Mouse (Mus musculus) embryonic fibroblast, embryonic 13.5 days (primary cell): ENCODE measurements around the gene Gm20388. TPM values are rescaled to one million over a fixed set of nuclear protein-coding genes. Genes with fewer than 3 reads are reported as not detected.
A peak's percentile ranks its signal among the peaks of the same experiment; 100 is the strongest.

ENCODE experiments used
- H3K27ac ChIP-seq: 2 replicates; pipeline ENCODE4 v1.5.1; 2012; ENCODE audit warnings: low read length, control low read depth, inconsistent platforms; ENCODE audit not compliant: insufficient read depth
- H3K4me1 ChIP-seq: 2 replicates; pipeline ENCODE4 v1.6.1; 2011; ENCODE audit warnings: low read length; ENCODE audit not compliant: control insufficient read depth, insufficient read depth
- H3K4me3 ChIP-seq: 2 replicates; pipeline ENCODE4 v1.5.1; 2011; ENCODE audit warnings: mild to moderate bottlenecking, control low read depth, low read length; ENCODE audit not compliant: insufficient read depth
- CTCF ChIP-seq: IDR thresholded peaks from 2 replicates; pipeline ENCODE4 v1.5.1; 2011; ENCODE audit warnings: mild to moderate bottlenecking, control low read depth, low read length, moderate library complexity, borderline replicate concordance; ENCODE audit not compliant: insufficient read depth
- POLR2A ChIP-seq: IDR thresholded peaks from 2 replicates; pipeline ENCODE4 v1.6.1; 2011; ENCODE audit warnings: low read depth, mild to moderate bottlenecking, control low read depth, low read length, moderate library complexity
- polyA plus RNA-seq: library from polyadenylated mRNA; stranded (reverse); fragments of >200 nt; gene quantifications from 2 replicates; pipeline ENCODE4 v1.2.4, GENCODE M21; 2011; ENCODE audit warnings: low read depth; ENCODE audit not compliant: missing spikeins, insufficient read length

Gene Gm20388
- polyA plus RNA-seq, 1 experiment: 82.8 TPM

GRCm38 (mm10) chr8:121680896-121681295 is 1770.3 kb downstream of the Gm20388 start:
- no peak for TF ChIP-seq CTCF
- TF ChIP-seq POLR2A: no peak
- Histone ChIP-seq H3K4me3 (no peak overlapping the region), H3K27ac (no peak overlapping the region), H3K4me1 (0 out of 2 replicates have a peak, but pooled peaks cover 2% of the 10 kb centered on the region)

- no peak overlapping the region for H3K27ac ChIP-seq
- no peak overlapping the region for H3K4me3 ChIP-seq
- H3K4me1 ChIP-seq: 0 out of 2 replicates have a peak, but pooled peaks cover 2% of the 10 kb centered on the region
- TF ChIP-seq CTCF (no peak), POLR2A (no peak)
These were observed 1770.8 kb downstream of the Gm20388 start for GRCm38 (mm10) chr8:121681457-121681856.

GRCm38 (mm10) chr8:121683083-121683832 is 1772.6 kb downstream of the Gm20388 start:
- Histone ChIP-seq H3K4me1 (0 out of 2 replicates have a peak, but pooled peaks cover 2% of the 10 kb centered on the region), H3K27ac (no peak overlapping the region), H3K4me3 (no peak overlapping the region)
- no peak for TF ChIP-seq CTCF
- no peak for TF ChIP-seq POLR2A

GRCm38 (mm10) chr8:121685419-121685818 is 1774.8 kb downstream of the Gm20388 start:
- H3K4me1 ChIP-seq: 0 out of 2 replicates have a peak, but pooled peaks cover 2% of the 10 kb centered on the region
- peak; percentile 58; the same call in 1 of the 2 replicates for TF ChIP-seq CTCF
- no peak for TF ChIP-seq POLR2A
- H3K27ac ChIP-seq: no peak overlapping the region
- no peak overlapping the region for H3K4me3 ChIP-seq

GRCm38 (mm10) chr8:121687455-121688161 is 1777.0 kb downstream of the Gm20388 start:
- TF ChIP-seq CTCF: no peak
- no peak for TF ChIP-seq POLR2A
- no peak overlapping the region for H3K27ac ChIP-seq

GRCm38 (mm10) chr8:121688496-121688895 is 1777.9 kb downstream of the Gm20388 start:
- no peak for TF ChIP-seq CTCF
- no peak for TF ChIP-seq POLR2A
- 0 out of 2 replicates have a peak, but pooled peaks cover 2% of the 10 kb centered on the region for H3K4me1 ChIP-seq
- no peak overlapping the region for H3K27ac ChIP-seq
- no peak overlapping the region for H3K4me3 ChIP-seq

More at GRCm38 (mm10) chr8:121687455-121688161, 1777.0 kb downstream of the Gm20388 start:
- 0 out of 2 replicates have a peak, but pooled peaks cover 2% of the 10 kb centered on the region for H3K4me1 ChIP-seq
- H3K4me3 ChIP-seq: no peak overlapping the region

GRCm38 (mm10) chr8:121694453-121694852 is 1783.8 kb downstream of the Gm20388 start:
- TF ChIP-seq POLR2A (no peak), CTCF (peak; percentile 64; the same call in 1 of the 2 replicates)
- Histone ChIP-seq H3K27ac (no peak overlapping the region), H3K4me3 (no peak overlapping the region), H3K4me1 (no peaks in the 10 kb centered on the region)

- TF ChIP-seq POLR2A: no peak
- TF ChIP-seq CTCF: no peak
- H3K27ac ChIP-seq: no peak overlapping the region
- no peak overlapping the region for H3K4me3 ChIP-seq
- no peaks in the 10 kb centered on the region for H3K4me1 ChIP-seq
These were observed 1785.0 kb downstream of the Gm20388 start for GRCm38 (mm10) chr8:121695585-121696184.

GRCm38 (mm10) chr8:121697735-121698614 is 1787.3 kb downstream of the Gm20388 start:
- TF ChIP-seq CTCF (no peak), POLR2A (no peak)
- Histone ChIP-seq H3K4me3 (no peak overlapping the region), H3K27ac (no peak overlapping the region), H3K4me1 (no peaks in the 10 kb centered on the region)
